Mouse (Mus musculus) intestine, embryonic 16.5 days (tissue): ENCODE results near the gene Odaph. TPM values are rescaled to one million over a fixed set of nuclear protein-coding genes. Genes with fewer than 3 reads are reported as not detected.

Source experiments
- ATAC-seq: fragments of 200-750 bp; cut with Nextera tagmentation; 2 replicates; pipeline ENCODE4 v1.8.0; 2017; ENCODE audit warnings: moderate TSS enrichment, moderate library complexity
- H3K27ac ChIP-seq: fragments of 300-500 bp; sonication (generic); 2 replicates; pipeline ENCODE4 v1.5.1; 2014; ENCODE audit warnings: mild to moderate bottlenecking, low read length
- H3K27me3 ChIP-seq: fragments of 300-500 bp; sonication (generic); replicated peaks from 2 replicates; pipeline ENCODE4 v1.6.1; 2014; ENCODE audit warnings: low read length, control low read depth, mixed read lengths; ENCODE audit not compliant: control insufficient read depth, insufficient read depth
- H3K36me3 ChIP-seq: fragments of 300-500 bp; sonication (generic); 2 replicates; pipeline ENCODE4 v1.6.1; 2014; ENCODE audit warnings: low read length, control low read depth; ENCODE audit not compliant: control insufficient read depth, insufficient read depth
- H3K4me1 ChIP-seq: fragments of 300-500 bp; sonication (generic); 2 replicates; pipeline ENCODE4 v1.6.1; 2014; ENCODE audit warnings: low read length, control low read depth, mixed read lengths; ENCODE audit not compliant: control insufficient read depth, insufficient read depth
- H3K4me2 ChIP-seq: fragments of 300-500 bp; sonication (generic); 2 replicates; pipeline ENCODE4 v1.6.1; 2014; ENCODE audit warnings: low read depth, low read length, control low read depth
- H3K4me3 ChIP-seq: fragments of 300-500 bp; sonication (generic); 2 replicates; pipeline ENCODE4 v1.5.1; 2014; ENCODE audit warnings: mild to moderate bottlenecking, low read length
- H3K9ac ChIP-seq: fragments of 300-500 bp; sonication (generic); 2 replicates; pipeline ENCODE4 v1.6.1; 2014; ENCODE audit warnings: low read depth, low read length
- H3K9me3 ChIP-seq: fragments of 300-500 bp; sonication (generic); 2 replicates; pipeline ENCODE4 v1.6.1; 2016; ENCODE audit warnings: low read length, control low read depth; ENCODE audit not compliant: control insufficient read depth
- WGBS: fragments of 180-500 bp; shearing (Covaris S2); extraction: QIAGEN DNeasy Blood & Tissue Kit; methylation state at CpG from one replicate; pipeline ENCODE4 v1.1.7; 2014; 5-methylcytosine and 5-hydroxymethylcytosine counted together
- polyA plus RNA-seq: library from polyadenylated mRNA; unstranded; fragments of >200 nt; fragmentation: Nextera tagmentation; extraction: Ambion mirVana; gene quantifications from 2 replicates; pipeline ENCODE4 v1.2.1, GENCODE M21; 2015

The Odaph gene
- polyA plus RNA-seq, 1 experiment from 2014 or later = not detected

GRCm38 (mm10) chr5:91983490-91983889 is 3.8 kb upstream of the Odaph start:
- no peak overlapping the region for H3K4me2 ChIP-seq
- no peaks in the 10 kb centered on the region for H3K9me3 ChIP-seq
- H3K27ac ChIP-seq = no peak overlapping the region
- no peak for ATAC-seq
- no peaks in the 10 kb centered on the region for H3K27me3 ChIP-seq
- no peaks in the 10 kb centered on the region for H3K4me1 ChIP-seq
- H3K4me3 ChIP-seq = no peak overlapping the region
- WGBS = 72% methylated on average over 2 of the region's 2 CpGs
- no peak overlapping the region for H3K9ac ChIP-seq
- no peaks in the 10 kb centered on the region for H3K36me3 ChIP-seq

DNA sequence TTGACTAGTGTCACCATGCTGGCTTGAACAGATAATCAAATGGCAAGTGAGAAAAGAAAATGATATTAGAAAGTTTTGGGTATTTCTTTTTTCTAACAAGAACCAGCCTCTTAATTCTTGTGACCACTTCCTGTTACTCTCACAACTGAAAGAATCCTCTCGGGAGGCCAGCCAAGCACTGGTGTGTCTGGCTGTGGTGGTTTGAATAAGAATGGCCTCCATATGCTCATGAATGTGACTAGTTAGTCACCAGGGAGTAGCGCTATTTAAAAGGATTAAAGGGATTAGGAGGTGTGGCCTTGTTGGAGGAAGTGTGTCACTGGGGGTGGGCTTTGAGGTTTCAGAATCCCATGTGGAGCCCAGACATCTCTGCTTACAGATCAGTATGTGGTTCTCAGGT is 1.6 kb upstream of the Odaph start:
- 70% methylated on average over 2 of the region's 2 CpGs for WGBS

GRCm38 (mm10) chr5:91987799-91988198 is 524 bp downstream of the Odaph start:
- no peak for ATAC-seq

More for the DNA sequence above, 1.6 kb upstream of the Odaph start:
- no peaks in the 10 kb centered on the region for H3K4me1 ChIP-seq
- no peak overlapping the region for H3K9ac ChIP-seq
- H3K4me3 ChIP-seq = no peak overlapping the region
- no peak for ATAC-seq
- no peaks in the 10 kb centered on the region for H3K36me3 ChIP-seq
- no peaks in the 10 kb centered on the region for H3K9me3 ChIP-seq
- H3K27ac ChIP-seq = no peak overlapping the region
- no peak overlapping the region for H3K4me2 ChIP-seq
- no peaks in the 10 kb centered on the region for H3K27me3 ChIP-seq

GRCm38 (mm10) chr5:91989261-91989660 is 2.0 kb downstream of the Odaph start:
- no peak overlapping the region for H3K4me2 ChIP-seq
- H3K9me3 ChIP-seq = no peaks in the 10 kb centered on the region
- no peaks in the 10 kb centered on the region for H3K36me3 ChIP-seq
- no peaks in the 10 kb centered on the region for H3K4me1 ChIP-seq
- H3K4me3 ChIP-seq = no peak overlapping the region
- no peaks in the 10 kb centered on the region for H3K27me3 ChIP-seq
- H3K9ac ChIP-seq = no peak overlapping the region
- 83% methylated on average over 9 of the region's 9 CpGs for WGBS
- ATAC-seq = no peak
- no peak overlapping the region for H3K27ac ChIP-seq

More at GRCm38 (mm10) chr5:91987799-91988198, 524 bp downstream of the Odaph start:
- 81% methylated on average over 2 of the region's 2 CpGs for WGBS
- no peak overlapping the region for H3K9ac ChIP-seq
- H3K4me1 ChIP-seq = no peaks in the 10 kb centered on the region
- no peak overlapping the region for H3K27ac ChIP-seq
- H3K36me3 ChIP-seq = no peaks in the 10 kb centered on the region
- H3K4me2 ChIP-seq = no peak overlapping the region
- H3K9me3 ChIP-seq = no peaks in the 10 kb centered on the region
- no peak overlapping the region for H3K4me3 ChIP-seq
- H3K27me3 ChIP-seq = no peaks in the 10 kb centered on the region

- ATAC-seq = no peak
- no peak overlapping the region for H3K27ac ChIP-seq
Observed at GRCm38 (mm10) chr5:91991191-91991937, 4.1 kb downstream of the Odaph start.

GRCm38 (mm10) chr5:91993061-91993460 is 5.8 kb downstream of the Odaph start:
- no peak for ATAC-seq
- no peak overlapping the region for H3K27ac ChIP-seq
- no peaks in the 10 kb centered on the region for H3K36me3 ChIP-seq
- 93% methylated on average over 2 of the region's 2 CpGs for WGBS
- H3K4me1 ChIP-seq = no peaks in the 10 kb centered on the region
- no peak overlapping the region for H3K4me2 ChIP-seq
- no peaks in the 10 kb centered on the region for H3K9me3 ChIP-seq
- H3K27me3 ChIP-seq = no peaks in the 10 kb centered on the region
- no peak overlapping the region for H3K4me3 ChIP-seq
- H3K9ac ChIP-seq = no peak overlapping the region

More at GRCm38 (mm10) chr5:91991191-91991937, 4.1 kb downstream of the Odaph start:
- WGBS = 64% methylated on average over 6 of the region's 6 CpGs
- no peak overlapping the region for H3K4me2 ChIP-seq
- H3K4me3 ChIP-seq = no peak overlapping the region
- no peak overlapping the region for H3K9ac ChIP-seq
- no peaks in the 10 kb centered on the region for H3K36me3 ChIP-seq
- H3K27me3 ChIP-seq = no peaks in the 10 kb centered on the region
- H3K4me1 ChIP-seq = no peaks in the 10 kb centered on the region
- H3K9me3 ChIP-seq = no peaks in the 10 kb centered on the region

DNA sequence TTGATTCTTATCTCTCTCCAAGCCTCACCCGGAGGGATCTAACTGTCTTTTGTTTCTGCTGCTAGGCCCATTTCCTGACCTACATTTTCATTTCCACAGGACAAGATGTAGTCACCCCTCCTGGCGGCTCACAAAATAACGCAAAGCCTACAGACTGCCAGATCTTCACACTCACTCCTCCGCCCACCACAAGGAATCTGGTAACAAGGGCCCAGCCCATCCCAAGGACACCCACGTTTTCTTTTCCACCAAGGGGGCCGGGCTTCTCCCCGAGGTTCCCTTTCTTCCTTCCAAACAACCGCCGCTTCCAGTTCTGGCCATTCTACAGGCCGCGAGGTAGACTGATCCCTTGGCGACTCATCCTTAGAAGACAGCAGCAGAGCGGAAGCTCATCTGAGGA is 7.3 kb downstream of the Odaph start:
- H3K4me1 ChIP-seq = no peaks in the 10 kb centered on the region
- WGBS = 66% methylated on average over 13 of the region's 13 CpGs
- no peaks in the 10 kb centered on the region for H3K36me3 ChIP-seq
- peaks cover 3% of the 10 kb centered on the region; the same call in 1 of the 2 replicates for H3K9me3 ChIP-seq
- no peak overlapping the region for H3K4me3 ChIP-seq
- H3K27ac ChIP-seq = no peak overlapping the region
- H3K9ac ChIP-seq = no peak overlapping the region
- no peak overlapping the region for H3K4me2 ChIP-seq
- no peak for ATAC-seq
- no peaks in the 10 kb centered on the region for H3K27me3 ChIP-seq

DNA sequence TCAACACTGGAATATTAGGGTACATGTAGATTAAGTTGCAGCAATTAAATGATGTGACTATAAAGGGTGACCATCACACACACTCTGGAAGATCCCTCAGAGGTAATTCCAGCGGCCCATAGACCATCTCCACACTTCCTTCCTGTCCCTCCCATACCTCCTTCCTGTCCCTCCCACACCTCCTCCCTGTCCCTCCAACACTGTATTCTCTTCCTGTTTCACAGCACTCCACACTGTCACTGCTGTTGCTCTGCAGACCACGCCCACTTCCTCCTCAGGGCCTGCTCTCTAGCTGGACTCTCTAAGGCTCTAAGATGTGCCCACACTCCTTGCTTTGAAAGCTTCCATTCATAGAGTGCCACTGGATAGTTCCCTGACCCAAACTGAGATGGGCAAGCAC is 13.5 kb downstream of the Odaph start:
- WGBS = 58% methylated on average over 2 of the region's 2 CpGs
- H3K4me2 ChIP-seq = no peak overlapping the region
- ATAC-seq = no peak
- no peaks in the 10 kb centered on the region for H3K27me3 ChIP-seq
- no peak overlapping the region for H3K27ac ChIP-seq
- H3K4me1 ChIP-seq = no peaks in the 10 kb centered on the region
- H3K4me3 ChIP-seq = no peak overlapping the region
- H3K9me3 ChIP-seq = peaks cover 3% of the 10 kb centered on the region; the same call in 1 of the 2 replicates
- H3K9ac ChIP-seq = no peak overlapping the region
- H3K36me3 ChIP-seq = no peaks in the 10 kb centered on the region

DNA sequence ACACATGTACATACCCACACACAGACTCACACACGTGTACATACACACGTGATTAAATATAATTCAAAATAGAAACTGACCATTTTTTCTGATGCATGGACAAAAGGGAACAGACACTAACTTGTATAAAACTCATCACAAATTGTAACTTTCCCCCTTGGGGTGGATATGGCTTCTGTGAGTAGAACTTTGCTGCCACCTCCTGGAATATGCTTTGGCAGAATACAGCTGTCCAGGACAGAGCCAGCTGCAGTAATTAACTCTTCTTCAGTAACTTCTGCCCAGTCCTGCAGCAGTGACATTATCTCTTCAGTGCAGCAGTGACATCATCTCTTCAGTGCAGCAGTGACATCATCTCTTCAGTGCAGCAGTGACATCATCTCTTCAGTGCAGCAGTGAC is 15.7 kb downstream of the Odaph start:
- no peaks in the 10 kb centered on the region for H3K4me1 ChIP-seq
- H3K9ac ChIP-seq = no peak overlapping the region
- no peak overlapping the region for H3K4me2 ChIP-seq
- WGBS = 61% methylated on average over 2 of the region's 2 CpGs
- H3K9me3 ChIP-seq = peaks cover 3% of the 10 kb centered on the region; the same call in 1 of the 2 replicates
- H3K27ac ChIP-seq = no peak overlapping the region
- no peaks in the 10 kb centered on the region for H3K36me3 ChIP-seq
- no peak for ATAC-seq
- no peak overlapping the region for H3K4me3 ChIP-seq
- H3K27me3 ChIP-seq = no peaks in the 10 kb centered on the region

GRCm38 (mm10) chr5:92009827-92010226 is 22.6 kb downstream of the Odaph start:
- Histone ChIP-seq H3K27ac (no peak overlapping the region), H3K4me2 (no peak overlapping the region), H3K4me1 (no peaks in the 10 kb centered on the region), H3K9ac (no peak overlapping the region), H3K27me3 (no peaks in the 10 kb centered on the region), H3K36me3 (no peaks in the 10 kb centered on the region), H3K9me3 (no peaks in the 10 kb centered on the region), H3K4me3 (no peak overlapping the region)
- ATAC-seq = no peak
- 45% methylated on average over 2 of the region's 2 CpGs for WGBS
